Mouse (Mus musculus): Measurements from ENCODE around the gene 4932414N04Rik. TPM values are rescaled to one million over a fixed set of nuclear protein-coding genes. Genes with fewer than 3 reads are reported as not detected.

4932414N04Rik gene
- polyA plus RNA-seq, 1 experiment from 2014 or later: not detected

GRCm38 (mm10) chr2:68787161-68787675 is 130.9 kb downstream of the 4932414N04Rik start:
- 71% methylated on average over 3 of the region's 3 CpGs for WGBS
- Histone ChIP-seq H3K36me3 (no peaks in the 10 kb centered on the region), H3K4me2 (replicated peaks) (no peak overlapping the region), H3K27me3 (no peaks in the 10 kb centered on the region), H3K27ac (no peak overlapping the region), H3K9me3 (replicated peaks) (no peaks in the 10 kb centered on the region), H3K4me1 (peaks cover 4% of the 10 kb centered on the region; the same call in 1 of the 2 replicates), H3K4me3 (no peak overlapping the region), H3K9ac (no peak overlapping the region)
- no peak for ATAC-seq (ENCODE audit: low FRiP score)

GRCm38 (mm10) chr2:68792296-68792695 is 136.0 kb downstream of the 4932414N04Rik start:
- H3K9me3 ChIP-seq (replicated peaks): no peaks in the 10 kb centered on the region
- no peaks in the 10 kb centered on the region for H3K27me3 ChIP-seq
- no peak overlapping the region for H3K4me3 ChIP-seq
- 85% methylated on average over 5 of the region's 5 CpGs for WGBS
- H3K36me3 ChIP-seq: no peaks in the 10 kb centered on the region
- H3K4me2 ChIP-seq (replicated peaks): no peak overlapping the region
- no peak overlapping the region for H3K27ac ChIP-seq
- H3K9ac ChIP-seq: no peak overlapping the region
- peaks cover 4% of the 10 kb centered on the region for H3K4me1 ChIP-seq
- no peak for ATAC-seq (ENCODE audit: low FRiP score)

GRCm38 (mm10) chr2:68793472-68793871 is 137.2 kb downstream of the 4932414N04Rik start:
- WGBS: 79% methylated on average over 1 of the region's 1 CpGs

GRCm38 (mm10) chr2:68794181-68794580 is 137.9 kb downstream of the 4932414N04Rik start:
- 85% methylated on average over 5 of the region's 5 CpGs for WGBS
- no peak for ATAC-seq (ENCODE audit: low FRiP score)
- H3K4me1 ChIP-seq: peaks cover 4% of the 10 kb centered on the region

More at GRCm38 (mm10) chr2:68793472-68793871, 137.2 kb downstream of the 4932414N04Rik start:
- no peaks in the 10 kb centered on the region for H3K9me3 ChIP-seq (replicated peaks)
- no peak overlapping the region for H3K4me3 ChIP-seq
- H3K4me2 ChIP-seq (replicated peaks): no peak overlapping the region
- no peak overlapping the region for H3K27ac ChIP-seq
- no peaks in the 10 kb centered on the region for H3K36me3 ChIP-seq
- peaks cover 4% of the 10 kb centered on the region for H3K4me1 ChIP-seq
- no peaks in the 10 kb centered on the region for H3K27me3 ChIP-seq
- H3K9ac ChIP-seq: no peak overlapping the region
- no peak for ATAC-seq (ENCODE audit: low FRiP score)

GRCm38 (mm10) chr2:68794616-68795015 is 138.3 kb downstream of the 4932414N04Rik start:
- H3K4me3 ChIP-seq: no peak overlapping the region
- H3K27ac ChIP-seq: no peak overlapping the region
- no peak overlapping the region for H3K9ac ChIP-seq
- no peak overlapping the region for H3K4me2 ChIP-seq (replicated peaks)
- 35% methylated on average over 9 of the region's 9 CpGs for WGBS
- H3K4me1 ChIP-seq: peaks cover 4% of the 10 kb centered on the region
- no peaks in the 10 kb centered on the region for H3K36me3 ChIP-seq
- no peaks in the 10 kb centered on the region for H3K9me3 ChIP-seq (replicated peaks)
- no peaks in the 10 kb centered on the region for H3K27me3 ChIP-seq
- peak; percentile 50; the same call in 1 of the 2 replicates for ATAC-seq (ENCODE audit: low FRiP score)

More at GRCm38 (mm10) chr2:68794181-68794580, 137.9 kb downstream of the 4932414N04Rik start:
- no peaks in the 10 kb centered on the region for H3K36me3 ChIP-seq
- H3K27ac ChIP-seq: no peak overlapping the region
- no peak overlapping the region for H3K4me2 ChIP-seq (replicated peaks)
- no peaks in the 10 kb centered on the region for H3K9me3 ChIP-seq (replicated peaks)
- no peaks in the 10 kb centered on the region for H3K27me3 ChIP-seq
- no peak overlapping the region for H3K9ac ChIP-seq
- no peak overlapping the region for H3K4me3 ChIP-seq

GRCm38 (mm10) chr2:68796011-68796775 is 139.9 kb downstream of the 4932414N04Rik start:
- WGBS: 80% methylated on average over 10 of the region's 10 CpGs
- Histone ChIP-seq H3K9ac (no peak overlapping the region), H3K27me3 (no peaks in the 10 kb centered on the region), H3K4me2 (replicated peaks) (no peak overlapping the region), H3K36me3 (no peaks in the 10 kb centered on the region), H3K4me1 (peaks cover 4% of the 10 kb centered on the region), H3K9me3 (replicated peaks) (no peaks in the 10 kb centered on the region), H3K4me3 (no peak overlapping the region), H3K27ac (no peak overlapping the region)
- ATAC-seq (ENCODE audit: low FRiP score): no peak

- no peak overlapping the region for H3K4me3 ChIP-seq
- WGBS: 80% methylated on average over 4 of the region's 4 CpGs
- H3K27ac ChIP-seq: no peak overlapping the region
- no peaks in the 10 kb centered on the region for H3K9me3 ChIP-seq (replicated peaks)
- peaks cover 4% of the 10 kb centered on the region for H3K4me1 ChIP-seq
- no peak overlapping the region for H3K9ac ChIP-seq
- no peaks in the 10 kb centered on the region for H3K27me3 ChIP-seq
- no peaks in the 10 kb centered on the region for H3K36me3 ChIP-seq
- H3K4me2 ChIP-seq (replicated peaks): no peak overlapping the region
- ATAC-seq (ENCODE audit: low FRiP score): no peak
Observed at GRCm38 (mm10) chr2:68797106-68797505, 140.8 kb downstream of the 4932414N04Rik start.

Other genes with a start within 250 kb of the 4932414N04Rik start
- gene Stk39, start 184.2 kb upstream of the 4932414N04Rik start, polyA plus RNA-seq (2016; fragmentation: Nextera tagmentation; extraction: Ambion mirVana): 55.1 and 57.0 TPM in 2 replicates
- gene 4933409G03Rik, start 74.1 kb upstream of the 4932414N04Rik start, polyA plus RNA-seq (2016; fragmentation: Nextera tagmentation; extraction: Ambion mirVana): not detected in 2 replicates
- gene Cers6, start 205.0 kb downstream of the 4932414N04Rik start, polyA plus RNA-seq (2016; fragmentation: Nextera tagmentation; extraction: Ambion mirVana): 61.2 and 80.7 TPM in 2 replicates